Mouse (Mus musculus) embryonic facial prominence, embryonic 12.5 days (tissue): ENCODE results near the gene Mkrn2. TPM values are rescaled to one million over a fixed set of nuclear protein-coding genes. Genes with fewer than 3 reads are reported as not detected.

ENCODE experiments used
- ATAC-seq: fragments of 200-750 bp; cut with Nextera tagmentation; 2 replicates; pipeline ENCODE4 v1.8.0; 2017; ENCODE audit not compliant: insufficient number of reproducible peaks, insufficient read depth, low FRiP score, low TSS enrichment
- H3K27ac ChIP-seq: fragments of 300-500 bp; sonication (generic); 2 replicates; pipeline ENCODE4 v1.5.1; 2016; ENCODE audit warnings: mild to moderate bottlenecking
- H3K27me3 ChIP-seq: fragments of 300-500 bp; sonication (generic); 2 replicates; pipeline ENCODE4 v1.6.1; 2016; ENCODE audit warnings: mild to moderate bottlenecking, moderate library complexity
- H3K36me3 ChIP-seq: fragments of 300-500 bp; sonication (generic); 2 replicates; pipeline ENCODE4 v1.6.1; 2016; ENCODE audit warnings: mild to moderate bottlenecking
- H3K4me1 ChIP-seq: fragments of 300-500 bp; sonication (generic); 2 replicates; pipeline ENCODE4 v1.6.1; 2016
- H3K4me2 ChIP-seq: fragments of 300-500 bp; sonication (generic); replicated peaks from 2 replicates; pipeline ENCODE4 v1.6.1; 2016; ENCODE audit warnings: mild to moderate bottlenecking, moderate library complexity
- H3K4me3 ChIP-seq: fragments of 300-500 bp; sonication (generic); 2 replicates; pipeline ENCODE4 v1.5.1; 2016; ENCODE audit warnings: mild to moderate bottlenecking
- H3K9ac ChIP-seq: fragments of 300-500 bp; sonication (generic); 2 replicates; pipeline ENCODE4 v1.6.1; 2016; ENCODE audit warnings: mild to moderate bottlenecking, moderate library complexity
- H3K9me3 ChIP-seq: fragments of 300-500 bp; sonication (generic); 2 replicates; pipeline ENCODE4 v1.6.1; 2016; ENCODE audit warnings: mild to moderate bottlenecking, moderate library complexity
- WGBS: fragments of 180-500 bp; shearing (Covaris S2); methylation state at CpG from one replicate; pipeline ENCODE4 v1.1.7; 2016; 5-methylcytosine and 5-hydroxymethylcytosine counted together
- polyA plus RNA-seq: library from polyadenylated mRNA; unstranded; fragments of >200 nt; fragmentation: Nextera tagmentation; extraction: Ambion mirVana; gene quantifications from 2 replicates; pipeline ENCODE4 v1.2.1, GENCODE M21; 2016

Mkrn2 gene
- polyA plus RNA-seq, 1 experiment from 2014 or later: 27.3 TPM

- H3K4me1 ChIP-seq: peaks cover 22% of the 10 kb centered on the region
- H3K4me3 ChIP-seq: no peak overlapping the region
- no peak for ATAC-seq
- no peaks in the 10 kb centered on the region for H3K9me3 ChIP-seq
- no peaks in the 10 kb centered on the region for H3K36me3 ChIP-seq
- no peak overlapping the region for H3K9ac ChIP-seq
- no peak overlapping the region for H3K27ac ChIP-seq
- no peak overlapping the region for H3K4me2 ChIP-seq
- H3K27me3 ChIP-seq: no peaks in the 10 kb centered on the region
These were observed 50.0 kb downstream of the Mkrn2 start for GRCm38 (mm10) chr6:115651719-115652118.

GRCm38 (mm10) chr6:115653939-115654338, 52.2 kb downstream of the Mkrn2 start:
- Histone ChIP-seq H3K27me3 (no peaks in the 10 kb centered on the region), H3K9me3 (no peaks in the 10 kb centered on the region), H3K4me3 (no peak overlapping the region), H3K36me3 (no peaks in the 10 kb centered on the region), H3K9ac (no peak overlapping the region), H3K4me1 (peaks cover 30% of the 10 kb centered on the region), H3K4me2 (no peak overlapping the region), H3K27ac (no peak overlapping the region)
- 81% methylated on average over 1 of the region's 2 CpGs for WGBS
- no peak for ATAC-seq

- peaks cover 17% of the 10 kb centered on the region for H3K4me1 ChIP-seq
- ATAC-seq: no peak
These were observed 57.1 kb downstream of the Mkrn2 start for GRCm38 (mm10) chr6:115658802-115659201.

GRCm38 (mm10) chr6:115664268-115664667, 62.6 kb downstream of the Mkrn2 start:
- Histone ChIP-seq H3K9me3 (no peaks in the 10 kb centered on the region), H3K27me3 (no peaks in the 10 kb centered on the region), H3K4me2 (no peak overlapping the region), H3K4me3 (no peak overlapping the region), H3K27ac (no peak overlapping the region), H3K4me1 (peaks cover 16% of the 10 kb centered on the region), H3K36me3 (peaks cover 5% of the 10 kb centered on the region; the same call in 1 of the 2 replicates), H3K9ac (no peak overlapping the region)
- no peak for ATAC-seq
- 93% methylated on average over 3 of the region's 3 CpGs for WGBS

More at GRCm38 (mm10) chr6:115658802-115659201, 57.1 kb downstream of the Mkrn2 start:
- Histone ChIP-seq H3K36me3 (no peaks in the 10 kb centered on the region), H3K27me3 (no peaks in the 10 kb centered on the region), H3K4me2 (no peak overlapping the region), H3K9ac (no peak overlapping the region), H3K4me3 (no peak overlapping the region), H3K9me3 (no peaks in the 10 kb centered on the region), H3K27ac (no peak overlapping the region)

- Histone ChIP-seq H3K9ac (no peak overlapping the region), H3K9me3 (no peaks in the 10 kb centered on the region), H3K27ac (no peak overlapping the region), H3K4me2 (no peak overlapping the region), H3K4me3 (no peak overlapping the region), H3K36me3 (peaks cover 8% of the 10 kb centered on the region; the same call in 1 of the 2 replicates), H3K27me3 (no peaks in the 10 kb centered on the region), H3K4me1 (peaks cover 9% of the 10 kb centered on the region)
- no peak for ATAC-seq
- WGBS: 81% methylated on average over 4 of the region's 4 CpGs
These were observed 64.9 kb downstream of the Mkrn2 start for GRCm38 (mm10) chr6:115666641-115667040.

Other genes starting within 250 kb of the Mkrn2 start
- 0.41 and 0.62 TPM in 2 replicates for gene Pparg, start 241.0 kb upstream of the Mkrn2 start, polyA plus RNA-seq
- gene Tsen2, start 57.2 kb upstream of the Mkrn2 start, polyA plus RNA-seq: 31.0 and 31.2 TPM in 2 replicates
- gene Mkrn2os, start 9.3 kb upstream of the Mkrn2 start, polyA plus RNA-seq: 0.27 and 0.40 TPM in 2 replicates
- gene Raf1, start 74.7 kb downstream of the Mkrn2 start, polyA plus RNA-seq: 133 TPM in 2 replicates
- gene Tmem40, start 160.5 kb downstream of the Mkrn2 start, polyA plus RNA-seq: 2.7 and 2.8 TPM in 2 replicates
- 61.3 and 62.5 TPM in 2 replicates for gene Cand2, start 172.6 kb downstream of the Mkrn2 start, polyA plus RNA-seq
- gene Rpl32, start 206.8 kb downstream of the Mkrn2 start, polyA plus RNA-seq: 1,977 and 2,016 TPM in 2 replicates
- 0.89 and 1.00 TPM in 2 replicates for gene Efcab12, start 236.5 kb downstream of the Mkrn2 start, polyA plus RNA-seq